Mouse (Mus musculus) liver, embryonic 15.5 days (tissue): ENCODE data around the gene Dcdc2b. TPM values are rescaled to one million over a fixed set of nuclear protein-coding genes. Genes with fewer than 3 reads are reported as not detected.

ENCODE experiments used
- ATAC-seq: fragments of 200-750 bp; cut with Nextera tagmentation; 2 replicates; pipeline ENCODE4 v1.8.0; 2017; ENCODE audit warnings: moderate number of reproducible peaks, mild to moderate bottlenecking, moderate library complexity; ENCODE audit not compliant: insufficient read depth
- H3K27ac ChIP-seq: fragments of 300-500 bp; sonication (generic); replicated peaks from 2 replicates; pipeline ENCODE4 v1.5.1; 2015; ENCODE audit warnings: mild to moderate bottlenecking, inconsistent platforms
- H3K27me3 ChIP-seq: fragments of 300-500 bp; sonication (generic); 2 replicates; pipeline ENCODE4 v1.6.1; 2015; ENCODE audit warnings: mild to moderate bottlenecking, inconsistent platforms
- H3K36me3 ChIP-seq: fragments of 300-500 bp; sonication (generic); replicated peaks from 2 replicates; pipeline ENCODE4 v1.6.1; 2015; ENCODE audit warnings: moderate library complexity, mild to moderate bottlenecking, inconsistent platforms
- H3K4me1 ChIP-seq: fragments of 300-500 bp; sonication (generic); replicated peaks from 2 replicates; pipeline ENCODE4 v1.6.1; 2015; ENCODE audit warnings: inconsistent platforms
- H3K4me2 ChIP-seq: fragments of 300-500 bp; sonication (generic); 2 replicates; pipeline ENCODE4 v1.6.1; 2015; ENCODE audit warnings: moderate library complexity, mild to moderate bottlenecking, inconsistent platforms
- H3K4me3 ChIP-seq: fragments of 300-500 bp; sonication (generic); replicated peaks from 2 replicates; pipeline ENCODE4 v1.5.1; 2015; ENCODE audit warnings: mild to moderate bottlenecking, inconsistent platforms
- H3K9ac ChIP-seq: fragments of 300-500 bp; sonication (generic); 2 replicates; pipeline ENCODE4 v1.6.1; 2015; ENCODE audit warnings: moderate library complexity, mild to moderate bottlenecking, inconsistent platforms
- H3K9me3 ChIP-seq: fragments of 300-500 bp; sonication (generic); replicated peaks from 2 replicates; pipeline ENCODE4 v1.6.1; 2016; ENCODE audit warnings: inconsistent platforms
- WGBS: fragments of 180-500 bp; shearing (Covaris S2); methylation state at CpG from one replicate; pipeline ENCODE4 v1.1.7; 2015; ENCODE audit warnings: mixed read lengths; ENCODE audit not compliant: insufficient replicate concordance; 5-methylcytosine and 5-hydroxymethylcytosine counted together
- polyA plus RNA-seq: library from polyadenylated mRNA; unstranded; fragments of >200 nt; fragmentation: Nextera tagmentation; extraction: Ambion mirVana; gene quantifications from 2 replicates; pipeline ENCODE4 v1.2.1, GENCODE M21; 2015

The Dcdc2b gene
- polyA plus RNA-seq, 1 experiment from 2014 or later, result 0.70 TPM

DNA sequence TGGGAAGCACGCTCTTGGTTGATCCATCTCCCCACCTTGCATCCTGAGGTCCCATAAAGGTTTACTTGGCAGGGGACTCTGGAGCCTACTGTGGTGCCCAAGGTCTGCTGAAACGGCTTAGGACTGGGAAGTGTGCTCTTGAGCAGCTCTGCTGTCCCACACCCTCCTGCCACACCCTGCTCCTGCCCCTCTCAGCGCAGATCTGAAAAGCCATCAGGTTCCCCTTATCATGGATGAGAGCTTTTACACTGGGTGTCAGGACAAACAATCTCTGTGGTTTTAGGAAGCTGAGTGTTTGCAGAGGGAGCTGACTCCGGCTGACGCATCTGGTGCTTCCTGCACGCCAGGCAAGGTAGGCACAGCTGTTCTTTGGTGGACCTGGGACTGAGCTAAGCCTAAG, 19.8 kb upstream of the Dcdc2b start:
- H3K9ac ChIP-seq, result no peak overlapping the region
- WGBS, result 41% methylated on average over 6 of the region's 6 CpGs

GRCm38 (mm10) chr4:129631867-129632266, 17.8 kb upstream of the Dcdc2b start:
- Histone ChIP-seq H3K4me2 (no peak overlapping the region), H3K4me1 (peaks cover 25% of the 10 kb centered on the region), H3K27ac (no peak overlapping the region), H3K9ac (no peak overlapping the region), H3K9me3 (no peaks in the 10 kb centered on the region), H3K36me3 (peaks cover 100% of the 10 kb centered on the region), H3K4me3 (no peak overlapping the region), H3K27me3 (no peaks in the 10 kb centered on the region)
- no peak for ATAC-seq
- 86% methylated on average over 12 of the region's 12 CpGs for WGBS

More for the DNA sequence above, 19.8 kb upstream of the Dcdc2b start:
- peaks cover 35% of the 10 kb centered on the region for H3K4me1 ChIP-seq
- no peaks in the 10 kb centered on the region for H3K27me3 ChIP-seq
- peak overlapping the region; percentile 25 for H3K4me2 ChIP-seq
- ATAC-seq, result peak; percentile 75
- H3K27ac ChIP-seq, result 0 out of 2 replicates have a peak overlapping the region, but pooled peaks have one; percentile 10
- H3K4me3 ChIP-seq, result no peak overlapping the region
- peaks cover 98% of the 10 kb centered on the region for H3K36me3 ChIP-seq
- no peaks in the 10 kb centered on the region for H3K9me3 ChIP-seq

GRCm38 (mm10) chr4:129630944-129631343, 16.9 kb upstream of the Dcdc2b start:
- 87% methylated on average over 4 of the region's 4 CpGs for WGBS
- peaks cover 100% of the 10 kb centered on the region for H3K36me3 ChIP-seq
- no peak overlapping the region for H3K27ac ChIP-seq
- H3K9me3 ChIP-seq, result no peaks in the 10 kb centered on the region
- H3K4me2 ChIP-seq, result no peak overlapping the region
- no peak overlapping the region for H3K9ac ChIP-seq
- H3K4me1 ChIP-seq, result peaks cover 33% of the 10 kb centered on the region
- no peak overlapping the region for H3K4me3 ChIP-seq
- H3K27me3 ChIP-seq, result no peaks in the 10 kb centered on the region
- ATAC-seq, result no peak

GRCm38 (mm10) chr4:129626035-129626434, 12.0 kb upstream of the Dcdc2b start:
- Histone ChIP-seq H3K9ac (no peak overlapping the region), H3K4me1 (peaks cover 51% of the 10 kb centered on the region), H3K4me2 (no peak overlapping the region), H3K4me3 (no peak overlapping the region), H3K27me3 (no peaks in the 10 kb centered on the region), H3K27ac (no peak overlapping the region), H3K36me3 (peaks cover 54% of the 10 kb centered on the region), H3K9me3 (no peaks in the 10 kb centered on the region)
- ATAC-seq, result no peak
- 75% methylated on average over 6 of the region's 6 CpGs for WGBS

DNA sequence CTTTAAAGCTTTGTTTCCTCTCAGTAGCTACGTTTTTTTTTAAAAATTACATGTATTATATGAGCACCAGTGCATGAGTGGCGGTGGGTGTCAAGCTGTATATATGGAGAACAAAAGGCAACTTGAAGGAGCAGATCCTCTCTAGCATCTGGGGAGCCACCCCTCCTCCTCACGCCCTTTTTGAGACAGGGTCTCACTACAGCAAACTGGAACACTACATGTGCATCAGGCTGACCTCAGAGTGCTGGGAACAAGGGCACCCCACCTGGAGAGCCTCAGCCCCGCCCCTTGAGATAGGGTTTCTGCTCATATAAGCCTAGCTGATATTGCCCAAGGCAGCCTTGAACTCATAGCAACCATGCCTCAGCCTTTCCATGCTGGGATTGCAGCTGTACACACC, 11.4 kb upstream of the Dcdc2b start:
- 40% methylated on average over 4 of the region's 4 CpGs for WGBS
- H3K27me3 ChIP-seq, result no peaks in the 10 kb centered on the region
- peak overlapping the region; percentile 84 for H3K4me2 ChIP-seq
- peak overlapping the region; percentile 66; the same call in 1 of the 2 replicates for H3K4me3 ChIP-seq
- peaks cover 56% of the 10 kb centered on the region for H3K4me1 ChIP-seq
- no peaks in the 10 kb centered on the region for H3K9me3 ChIP-seq
- no peak for ATAC-seq
- H3K27ac ChIP-seq, result peak overlapping the region; percentile 89
- peaks cover 48% of the 10 kb centered on the region for H3K36me3 ChIP-seq
- no peak overlapping the region for H3K9ac ChIP-seq

DNA sequence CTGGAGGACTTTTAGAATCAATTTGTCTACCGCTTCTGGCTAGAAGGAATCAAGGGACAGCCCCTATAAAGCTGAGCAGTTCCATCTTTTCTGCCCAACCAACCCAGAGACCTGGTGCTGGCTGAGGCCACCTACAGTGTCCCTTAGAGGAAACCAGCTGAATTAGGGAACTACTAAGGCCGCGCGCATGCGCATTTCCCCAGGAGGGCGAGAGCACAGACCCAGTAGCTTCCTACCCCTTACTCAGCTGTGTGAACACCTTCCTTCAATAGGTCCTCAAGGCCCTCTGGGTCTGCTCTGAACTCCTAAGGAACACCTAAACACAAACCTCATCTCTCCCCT, 10.9 kb upstream of the Dcdc2b start:
- peaks cover 43% of the 10 kb centered on the region for H3K36me3 ChIP-seq
- H3K27ac ChIP-seq, result peak overlapping the region; percentile 89
- H3K9me3 ChIP-seq, result no peaks in the 10 kb centered on the region
- under 1% methylated on average over 6 of the region's 6 CpGs for WGBS
- H3K27me3 ChIP-seq, result no peaks in the 10 kb centered on the region
- H3K4me2 ChIP-seq, result peak overlapping the region; percentile 84
- peak; percentile 5; the same call in 1 of the 2 replicates for ATAC-seq
- H3K4me1 ChIP-seq, result peaks cover 57% of the 10 kb centered on the region
- H3K4me3 ChIP-seq, result peak overlapping the region; percentile 66
- H3K9ac ChIP-seq, result peak overlapping the region; percentile 50

DNA sequence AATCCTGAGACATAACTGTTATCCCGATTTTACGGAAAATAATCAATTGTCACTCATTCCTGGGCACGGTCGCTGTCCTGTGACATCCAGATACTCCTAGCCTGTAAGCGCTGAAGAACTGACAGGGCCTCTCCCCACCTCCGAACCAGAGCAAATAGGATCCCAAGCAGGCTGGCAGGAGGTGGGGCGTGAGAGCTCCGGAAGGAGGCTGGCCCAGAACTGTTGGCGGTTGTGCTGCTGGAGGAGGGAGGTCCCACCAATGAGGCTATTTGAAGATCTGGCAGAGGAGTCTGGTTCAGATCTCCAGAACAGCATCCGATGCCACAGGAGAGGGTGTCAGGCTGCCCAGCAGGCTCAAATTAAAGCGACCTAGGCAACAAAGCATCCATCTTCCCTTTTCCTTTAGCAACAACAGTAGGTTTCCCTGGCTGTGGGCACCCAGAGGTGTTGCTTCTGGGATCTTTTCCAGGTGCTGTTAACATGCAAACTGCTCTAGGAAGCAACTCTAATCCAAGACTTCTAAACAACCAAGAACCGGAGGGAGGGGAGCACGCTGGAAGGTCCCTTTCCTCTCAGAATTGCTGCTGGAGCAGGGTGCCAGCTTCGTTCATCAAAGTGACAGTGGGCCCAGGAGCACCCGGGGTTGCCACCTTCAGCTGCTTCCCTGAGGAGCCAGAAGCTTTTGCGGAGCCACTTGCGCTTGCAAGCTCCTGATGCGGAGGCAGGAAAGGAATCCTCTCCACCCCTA, 10.4 kb upstream of the Dcdc2b start:
- no peaks in the 10 kb centered on the region for H3K27me3 ChIP-seq
- H3K36me3 ChIP-seq, result peaks cover 38% of the 10 kb centered on the region
- peak overlapping the region; percentile 66 for H3K4me3 ChIP-seq
- peak overlapping the region; percentile 84 for H3K4me2 ChIP-seq
- H3K9ac ChIP-seq, result peak overlapping the region; percentile 68
- ATAC-seq, result peak; percentile 92
- no peaks in the 10 kb centered on the region for H3K9me3 ChIP-seq
- WGBS, result under 1% methylated on average over 18 of the region's 18 CpGs
- H3K4me1 ChIP-seq, result peaks cover 57% of the 10 kb centered on the region
- peak overlapping the region; percentile 89 for H3K27ac ChIP-seq

DNA sequence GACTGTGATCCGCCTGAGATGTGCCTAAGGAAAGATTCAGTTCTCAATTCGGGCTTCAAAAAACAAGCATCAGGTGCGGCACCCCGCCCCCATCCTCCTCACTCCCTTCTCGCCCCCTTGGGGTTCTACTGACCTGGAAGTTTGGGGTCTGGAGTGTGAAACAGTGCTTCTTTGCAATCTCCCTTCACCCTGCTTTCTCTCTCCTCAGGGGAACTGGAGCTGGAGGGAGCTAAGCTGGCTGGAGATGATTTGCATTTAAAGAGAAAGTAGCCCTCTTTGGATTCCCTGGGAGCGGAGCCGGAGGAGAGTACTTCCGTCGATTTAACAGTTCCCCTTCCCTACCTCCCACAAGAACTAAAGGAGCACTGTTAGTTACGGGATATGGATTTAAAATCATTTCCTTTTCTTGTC, 9.6 kb upstream of the Dcdc2b start, which contains the start of gene Ccdc28b:
Gene Ccdc28b (minus strand): TSS at position 267 of the 411 bp plus-strand sequence.
- Histone ChIP-seq H3K27ac (peak within 1 kb of the TSS; percentile 89), H3K4me1 (peaks cover 64% of the 10 kb centered on the region), H3K27me3 (no peaks in the 10 kb centered on the region), H3K9ac (peak within 1 kb of the TSS; percentile 68), H3K36me3 (peaks cover 30% of the 10 kb centered on the region), H3K4me3 (peak within 1 kb of the TSS; percentile 66), H3K9me3 (no peaks in the 10 kb centered on the region), H3K4me2 (peak within 1 kb of the TSS; percentile 84)
- ATAC-seq, result peak; percentile 28; the same call in 1 of the 2 replicates
- under 1% methylated on average over 10 of the region's 10 CpGs for WGBS

GRCm38 (mm10) chr4:129622803-129623535, 8.9 kb upstream of the Dcdc2b start:
- WGBS, result 25% methylated on average over 8 of the region's 8 CpGs
- peak overlapping the region; percentile 84 for H3K4me2 ChIP-seq
- H3K27me3 ChIP-seq, result no peaks in the 10 kb centered on the region
- H3K4me1 ChIP-seq, result peaks cover 71% of the 10 kb centered on the region
- H3K9me3 ChIP-seq, result no peaks in the 10 kb centered on the region
- H3K9ac ChIP-seq, result peak overlapping the region; percentile 68
- peak overlapping the region; percentile 66 for H3K4me3 ChIP-seq
- peak overlapping the region; percentile 89 for H3K27ac ChIP-seq
- ATAC-seq, result no peak
- H3K36me3 ChIP-seq, result peaks cover 23% of the 10 kb centered on the region

- H3K27ac ChIP-seq, result no peak overlapping the region
- peaks cover 76% of the 10 kb centered on the region for H3K4me1 ChIP-seq
- no peak for ATAC-seq
- 74% methylated on average over 11 of the region's 11 CpGs for WGBS
- peak overlapping the region; percentile 84 for H3K4me2 ChIP-seq
- no peaks in the 10 kb centered on the region for H3K9me3 ChIP-seq
- no peak overlapping the region for H3K4me3 ChIP-seq
- H3K36me3 ChIP-seq, result peaks cover 16% of the 10 kb centered on the region
- no peaks in the 10 kb centered on the region for H3K27me3 ChIP-seq
- no peak overlapping the region for H3K9ac ChIP-seq
Measured at GRCm38 (mm10) chr4:129622120-129622802, 8.2 kb upstream of the Dcdc2b start.
